Mouse (Mus musculus) liver, embryonic 12.5 days (tissue): ENCODE data around the gene Lig1. TPM values are rescaled to one million over a fixed set of nuclear protein-coding genes. Genes with fewer than 3 reads are reported as not detected.
A peak's percentile ranks its signal among the peaks of the same experiment; 100 is the strongest.

Experiments
- ATAC-seq: fragments of 200-750 bp; cut with Nextera tagmentation; 2 replicates; pipeline ENCODE4 v1.8.0; 2017; ENCODE audit warnings: moderate number of reproducible peaks, mild to moderate bottlenecking, moderate library complexity
- H3K27ac ChIP-seq: fragments of 300-500 bp; sonication (generic); 2 replicates; pipeline ENCODE4 v1.5.1; 2016; ENCODE audit warnings: mild to moderate bottlenecking
- H3K27me3 ChIP-seq: fragments of 300-500 bp; sonication (generic); replicated peaks from 2 replicates; pipeline ENCODE4 v1.6.1; 2016; ENCODE audit warnings: mild to moderate bottlenecking, moderate library complexity
- H3K36me3 ChIP-seq: fragments of 300-500 bp; sonication (generic); 2 replicates; pipeline ENCODE4 v1.6.1; 2016; ENCODE audit warnings: mild to moderate bottlenecking, moderate library complexity
- H3K4me1 ChIP-seq: fragments of 300-500 bp; sonication (generic); 2 replicates; pipeline ENCODE4 v1.6.1; 2016
- H3K4me2 ChIP-seq: fragments of 300-500 bp; sonication (generic); 2 replicates; pipeline ENCODE4 v1.6.1; 2016; ENCODE audit warnings: mild to moderate bottlenecking, moderate library complexity
- H3K4me3 ChIP-seq: fragments of 300-500 bp; sonication (generic); 2 replicates; pipeline ENCODE4 v1.5.1; 2016; ENCODE audit warnings: mild to moderate bottlenecking, moderate library complexity
- H3K9ac ChIP-seq: fragments of 300-500 bp; sonication (generic); 2 replicates; pipeline ENCODE4 v1.6.1; 2016; ENCODE audit warnings: mild to moderate bottlenecking, moderate library complexity
- H3K9me3 ChIP-seq: fragments of 300-500 bp; sonication (generic); replicated peaks from 2 replicates; pipeline ENCODE4 v1.6.1; 2016; ENCODE audit warnings: mild to moderate bottlenecking, moderate library complexity
- WGBS: fragments of 180-500 bp; shearing (Covaris S2); methylation state at CpG from one replicate; pipeline ENCODE4 v1.1.7; 2016; ENCODE audit not compliant: insufficient replicate concordance; 5-methylcytosine and 5-hydroxymethylcytosine counted together
- polyA plus RNA-seq: library from polyadenylated mRNA; unstranded; fragments of >200 nt; fragmentation: Nextera tagmentation; extraction: Ambion mirVana; gene quantifications from 2 replicates; pipeline ENCODE4 v1.2.1, GENCODE M21; 2016

Lig1 gene
- polyA plus RNA-seq, 1 experiment from 2014 or later: 126 TPM

GRCm38 (mm10) chr7:13290041-13290675 lies 13.1 kb downstream of the Lig1 start:
- Histone ChIP-seq H3K9me3 (no peaks in the 10 kb centered on the region), H3K4me1 (no peaks in the 10 kb centered on the region), H3K36me3 (peaks cover 100% of the 10 kb centered on the region), H3K4me3 (no peak overlapping the region), H3K27me3 (no peaks in the 10 kb centered on the region), H3K9ac (no peak overlapping the region), H3K4me2 (no peak overlapping the region), H3K27ac (no peak overlapping the region)
- ATAC-seq: no peak
- WGBS: 82% methylated on average over 1 of the region's 1 CpGs

GRCm38 (mm10) chr7:13291370-13291769 lies 14.3 kb downstream of the Lig1 start:
- no peaks in the 10 kb centered on the region for H3K27me3 ChIP-seq
- H3K4me1 ChIP-seq: no peaks in the 10 kb centered on the region
- no peak overlapping the region for H3K27ac ChIP-seq
- H3K36me3 ChIP-seq: peaks cover 100% of the 10 kb centered on the region
- no peaks in the 10 kb centered on the region for H3K9me3 ChIP-seq
- 74% methylated on average over 2 of the region's 2 CpGs for WGBS
- no peak for ATAC-seq
- H3K4me2 ChIP-seq: no peak overlapping the region
- H3K4me3 ChIP-seq: no peak overlapping the region
- H3K9ac ChIP-seq: no peak overlapping the region

GRCm38 (mm10) chr7:13293878-13294855 lies 17.1 kb downstream of the Lig1 start:
- no peak overlapping the region for H3K4me3 ChIP-seq
- H3K27ac ChIP-seq: no peak overlapping the region
- no peak for ATAC-seq
- 77% methylated on average over 11 of the region's 11 CpGs for WGBS
- H3K36me3 ChIP-seq: peaks cover 100% of the 10 kb centered on the region
- no peak overlapping the region for H3K9ac ChIP-seq
- no peak overlapping the region for H3K4me2 ChIP-seq
- H3K27me3 ChIP-seq: no peaks in the 10 kb centered on the region
- H3K9me3 ChIP-seq: no peaks in the 10 kb centered on the region
- no peaks in the 10 kb centered on the region for H3K4me1 ChIP-seq

- 83% methylated on average over 7 of the region's 7 CpGs for WGBS
- Histone ChIP-seq H3K4me2 (no peak overlapping the region), H3K9me3 (no peaks in the 10 kb centered on the region), H3K4me1 (no peaks in the 10 kb centered on the region), H3K9ac (no peak overlapping the region), H3K36me3 (peaks cover 100% of the 10 kb centered on the region), H3K27me3 (no peaks in the 10 kb centered on the region), H3K4me3 (no peak overlapping the region), H3K27ac (no peak overlapping the region)
- ATAC-seq: no peak
Observed at GRCm38 (mm10) chr7:13295256-13295655, 18.2 kb downstream of the Lig1 start.

DNA sequence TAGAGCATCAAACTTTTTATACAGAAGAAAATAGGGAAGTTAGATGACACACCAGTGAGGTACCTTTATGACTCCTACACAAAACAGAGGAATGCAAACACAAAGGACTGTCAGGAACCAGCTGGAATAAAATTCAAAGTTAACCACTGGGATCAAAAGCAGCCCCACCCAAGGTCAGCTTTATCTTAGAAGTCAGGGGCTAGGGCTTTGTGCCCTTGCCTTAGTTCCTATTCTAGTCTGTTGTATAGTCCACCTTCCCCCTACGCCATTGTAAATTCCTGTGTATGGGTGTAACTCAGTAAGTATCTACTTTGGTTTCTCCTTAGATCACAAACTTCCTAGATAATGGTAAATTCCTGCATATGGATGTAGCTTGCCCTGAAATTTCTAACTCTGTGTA lies 20.6 kb downstream of the Lig1 start:
- H3K36me3 ChIP-seq: peaks cover 100% of the 10 kb centered on the region
- WGBS: 86% methylated on average over 1 of the region's 1 CpGs
- H3K4me3 ChIP-seq: no peak overlapping the region
- no peaks in the 10 kb centered on the region for H3K27me3 ChIP-seq
- no peaks in the 10 kb centered on the region for H3K9me3 ChIP-seq
- H3K9ac ChIP-seq: no peak overlapping the region
- H3K27ac ChIP-seq: no peak overlapping the region
- H3K4me1 ChIP-seq: no peaks in the 10 kb centered on the region
- H3K4me2 ChIP-seq: no peak overlapping the region
- ATAC-seq: no peak

GRCm38 (mm10) chr7:13298821-13299220 lies 21.7 kb downstream of the Lig1 start:
- 89% methylated on average over 5 of the region's 5 CpGs for WGBS
- ATAC-seq: no peak
- H3K9me3 ChIP-seq: no peaks in the 10 kb centered on the region
- H3K9ac ChIP-seq: no peak overlapping the region
- H3K4me1 ChIP-seq: no peaks in the 10 kb centered on the region
- no peak overlapping the region for H3K27ac ChIP-seq
- peaks cover 100% of the 10 kb centered on the region for H3K36me3 ChIP-seq
- H3K4me2 ChIP-seq: no peak overlapping the region
- H3K4me3 ChIP-seq: no peak overlapping the region
- no peaks in the 10 kb centered on the region for H3K27me3 ChIP-seq

- no peak overlapping the region for H3K4me2 ChIP-seq
- no peak overlapping the region for H3K27ac ChIP-seq
- H3K4me1 ChIP-seq: no peaks in the 10 kb centered on the region
- no peak overlapping the region for H3K4me3 ChIP-seq
- H3K9me3 ChIP-seq: no peaks in the 10 kb centered on the region
- H3K36me3 ChIP-seq: peaks cover 100% of the 10 kb centered on the region
- WGBS: 86% methylated on average over 1 of the region's 1 CpGs
- no peak overlapping the region for H3K9ac ChIP-seq
- H3K27me3 ChIP-seq: no peaks in the 10 kb centered on the region
- ATAC-seq: no peak
Observed at GRCm38 (mm10) chr7:13301643-13302042, 24.6 kb downstream of the Lig1 start.

DNA sequence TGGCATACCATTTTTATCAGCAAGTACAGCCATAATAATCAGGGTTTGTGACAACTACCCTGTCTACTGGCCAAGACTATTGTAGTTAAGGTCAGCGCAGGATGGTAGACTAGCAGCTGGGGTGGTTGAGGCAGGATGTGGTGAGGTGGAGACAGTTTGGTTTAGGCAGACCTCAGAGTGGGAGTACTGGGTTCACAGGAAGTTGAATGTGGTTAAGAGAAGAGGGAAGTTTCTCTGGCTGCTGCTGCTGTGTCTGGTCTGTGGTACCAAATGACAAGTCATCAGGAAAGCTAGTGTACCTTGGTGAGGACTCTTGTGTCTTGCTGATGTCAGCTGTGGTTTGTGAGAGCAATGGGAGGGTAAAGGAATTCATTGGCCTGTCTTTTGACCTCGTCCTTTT lies 25.7 kb downstream of the Lig1 start:
- Histone ChIP-seq H3K27me3 (no peaks in the 10 kb centered on the region), H3K9ac (no peak overlapping the region), H3K4me2 (no peak overlapping the region), H3K27ac (no peak overlapping the region), H3K4me1 (no peaks in the 10 kb centered on the region), H3K9me3 (no peaks in the 10 kb centered on the region), H3K36me3 (peaks cover 100% of the 10 kb centered on the region), H3K4me3 (no peak overlapping the region)
- ATAC-seq: peak; percentile 43
- 42% methylated on average over 2 of the region's 2 CpGs for WGBS

DNA sequence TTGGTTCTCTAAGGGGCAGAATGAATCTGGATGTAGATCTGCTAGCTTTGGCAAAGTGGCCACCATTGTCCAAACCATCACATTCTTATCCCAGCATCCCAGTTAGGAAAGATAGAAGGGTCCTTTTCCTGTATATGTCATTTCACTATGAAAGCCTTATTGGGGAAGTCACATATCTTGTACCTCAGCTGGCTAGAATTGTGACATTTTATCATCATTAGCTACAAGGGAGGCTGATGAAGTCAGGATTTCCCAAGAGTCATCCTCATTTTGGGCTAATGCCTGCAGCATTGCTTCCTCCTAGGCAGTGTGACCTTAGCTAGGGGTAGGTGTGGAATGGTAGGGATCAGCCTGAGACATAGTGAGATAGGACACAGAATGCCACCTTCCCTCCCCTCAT lies 26.3 kb downstream of the Lig1 start:
- ATAC-seq: no peak
- H3K9me3 ChIP-seq: no peaks in the 10 kb centered on the region
- H3K4me3 ChIP-seq: no peak overlapping the region
- H3K27ac ChIP-seq: no peak overlapping the region
- no peaks in the 10 kb centered on the region for H3K4me1 ChIP-seq
- H3K36me3 ChIP-seq: peaks cover 100% of the 10 kb centered on the region
- no peak overlapping the region for H3K9ac ChIP-seq
- no peak overlapping the region for H3K4me2 ChIP-seq
- H3K27me3 ChIP-seq: no peaks in the 10 kb centered on the region

- Histone ChIP-seq H3K36me3 (peaks cover 100% of the 10 kb centered on the region), H3K4me2 (peak overlapping the region; percentile 35; the same call in 1 of the 2 replicates), H3K27me3 (no peaks in the 10 kb centered on the region), H3K4me1 (peaks cover 31% of the 10 kb centered on the region), H3K27ac (peak overlapping the region; percentile 62), H3K9ac (no peak overlapping the region), H3K9me3 (no peaks in the 10 kb centered on the region), H3K4me3 (no peak overlapping the region)
- WGBS: 44% methylated on average over 2 of the region's 2 CpGs
- no peak for ATAC-seq
Observed at GRCm38 (mm10) chr7:13309407-13309806, 32.3 kb downstream of the Lig1 start.

- H3K27ac ChIP-seq: peak overlapping the region; percentile 60
- no peaks in the 10 kb centered on the region for H3K9me3 ChIP-seq
- H3K9ac ChIP-seq: no peak overlapping the region
- H3K4me2 ChIP-seq: peak overlapping the region; percentile 35
- no peaks in the 10 kb centered on the region for H3K27me3 ChIP-seq
- 56% methylated on average over 6 of the region's 6 CpGs for WGBS
- peaks cover 93% of the 10 kb centered on the region for H3K36me3 ChIP-seq
- peaks cover 31% of the 10 kb centered on the region for H3K4me1 ChIP-seq
- ATAC-seq: peak; percentile 91
- H3K4me3 ChIP-seq: no peak overlapping the region
Observed at GRCm38 (mm10) chr7:13310493-13311199, 33.6 kb downstream of the Lig1 start.

DNA sequence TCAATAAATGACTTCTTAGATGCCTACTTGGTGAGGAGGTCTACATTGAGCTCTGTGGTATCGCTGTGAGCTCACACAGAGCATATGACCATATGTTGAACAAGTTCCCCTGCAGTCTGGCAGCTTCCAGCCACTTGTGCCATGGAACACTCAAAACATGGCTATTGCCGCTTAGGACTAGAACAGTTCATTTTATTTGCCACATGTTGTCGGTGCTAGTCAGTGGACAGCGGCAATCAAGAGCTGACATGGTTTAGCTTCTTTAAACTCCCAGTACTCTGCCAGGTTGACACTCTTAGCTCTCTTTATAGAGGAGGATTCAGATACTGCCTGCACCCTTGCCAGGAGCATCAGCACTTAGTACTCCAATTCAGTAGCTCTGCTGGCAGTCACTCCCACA lies 34.3 kb downstream of the Lig1 start:
- ATAC-seq: no peak
- Histone ChIP-seq H3K27me3 (no peaks in the 10 kb centered on the region), H3K4me2 (no peak overlapping the region), H3K9me3 (no peaks in the 10 kb centered on the region), H3K4me3 (no peak overlapping the region), H3K4me1 (peaks cover 31% of the 10 kb centered on the region), H3K27ac (peak overlapping the region; percentile 60; the same call in 1 of the 2 replicates), H3K36me3 (peaks cover 93% of the 10 kb centered on the region), H3K9ac (no peak overlapping the region)
- WGBS: 95% methylated on average over 4 of the region's 4 CpGs
